Mouse (Mus musculus): Measurements from ENCODE around the gene Olfr332. TPM values are rescaled to one million over a fixed set of nuclear protein-coding genes. Genes with fewer than 3 reads are reported as not detected.
"Not testable (repeated sequence)": the region's sequence is repeated elsewhere in the genome, so short reads cannot be mapped to it uniquely, and the experiment has no call there.

Gene Olfr332
- polyA plus RNA-seq (2015; fragmentation: Nextera tagmentation; extraction: Ambion mirVana) = not detected in 2 replicates

DNA sequence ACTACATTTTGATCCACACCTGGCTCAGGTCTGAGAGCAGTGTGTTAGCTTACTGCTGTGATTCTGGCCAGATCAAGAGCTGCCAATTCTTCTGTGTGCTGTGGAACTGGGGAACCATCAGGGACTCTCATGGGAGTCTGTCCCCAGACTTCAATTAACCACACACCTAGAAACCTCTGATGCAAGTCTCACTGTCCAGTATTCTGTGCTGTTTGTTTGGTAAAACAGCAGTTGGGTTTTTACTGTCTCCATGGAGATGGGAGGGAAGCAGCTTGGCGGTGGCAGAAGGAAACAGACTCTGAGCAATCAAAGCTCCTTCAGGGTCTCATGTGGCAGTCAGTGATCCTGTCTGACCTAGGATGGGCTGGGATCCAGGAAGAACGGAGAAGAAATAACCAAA is at the start of gene Olfr332:
Gene Olfr332 (minus strand): TSS at position 101 of the 400 bp plus-strand sequence.
- Histone ChIP-seq H3K27me3 (replicated peaks; ENCODE audit: control insufficient read depth, insufficient read depth, low read length) (no peaks in the 10 kb centered on the region; the same call in 1 of the 2 replicates), H3K36me3 (ENCODE audit: control insufficient read depth, insufficient read depth, low read length) (no peaks in the 10 kb centered on the region), H3K27ac (ENCODE audit: low read length) (no peak within 1 kb of the TSS), H3K4me1 (ENCODE audit: control insufficient read depth, insufficient read depth, low read length) (no peaks in the 10 kb centered on the region), H3K9me3 (ENCODE audit: control insufficient read depth, low read length) (no peaks in the 10 kb centered on the region), H3K4me3 (ENCODE audit: low read length) (no peak within 1 kb of the TSS), H3K9ac (ENCODE audit: low read depth, low read length) (no peak within 1 kb of the TSS), H3K4me2 (ENCODE audit: low read depth, low read length) (no peak within 1 kb of the TSS)
- no peak for ATAC-seq
- 72% methylated on average over 2 of the region's 2 CpGs for WGBS

DNA sequence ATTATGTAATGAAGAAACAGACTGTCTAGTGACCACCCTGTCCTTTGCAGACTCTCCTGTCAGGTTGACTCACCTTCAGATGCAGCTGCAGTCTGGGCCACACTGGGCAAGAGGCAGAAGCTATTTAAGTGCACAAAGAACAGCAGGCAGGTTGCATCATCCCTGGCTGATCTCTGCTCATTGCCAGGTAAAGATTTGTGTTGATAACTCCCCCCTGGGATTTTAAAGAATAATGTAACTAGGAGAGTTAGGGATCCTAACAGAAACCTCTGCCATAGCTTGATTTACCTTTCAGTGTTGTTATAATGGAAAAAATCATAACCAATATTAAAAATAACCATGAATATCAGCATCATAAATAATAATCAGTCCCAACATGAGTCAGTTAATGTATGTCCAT is 42.4 kb upstream of the Olfr332 start, which contains the start of gene Olfr330:
Gene Olfr330 (minus strand): TSS at position 101 of the 400 bp plus-strand sequence.
- not testable (repeated sequence) for H3K36me3 ChIP-seq (ENCODE audit: control insufficient read depth, insufficient read depth, low read length); H3K9ac ChIP-seq (ENCODE audit: low read depth, low read length)

DNA sequence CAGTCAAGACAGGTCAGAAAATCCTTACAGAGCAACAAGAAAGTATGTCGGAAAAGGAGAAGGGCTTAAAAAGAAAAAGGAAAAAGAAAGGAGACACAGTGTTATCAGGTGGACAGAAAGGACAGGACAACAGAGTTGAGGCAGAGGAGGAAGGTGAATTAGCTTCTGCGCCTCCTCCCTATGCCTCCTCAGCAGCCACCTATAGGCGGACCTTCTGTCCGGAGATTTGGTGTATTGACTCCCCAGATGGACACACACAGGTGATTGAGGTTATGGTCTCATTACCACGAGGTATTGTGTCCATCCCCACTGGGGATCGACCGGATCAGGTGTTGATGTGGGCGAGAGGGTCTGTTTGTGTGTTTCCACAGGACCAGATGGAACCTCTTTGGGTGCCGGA is 27.4 kb upstream of the Olfr332 start:
- not testable (repeated sequence) for H3K4me3 ChIP-seq (ENCODE audit: low read length); ATAC-seq; H3K27ac ChIP-seq (ENCODE audit: low read length); H3K9me3 ChIP-seq (ENCODE audit: control insufficient read depth, low read length); H3K9ac ChIP-seq (ENCODE audit: low read depth, low read length); H3K4me1 ChIP-seq (ENCODE audit: control insufficient read depth, insufficient read depth, low read length); H3K4me2 ChIP-seq (ENCODE audit: low read depth, low read length); H3K27me3 ChIP-seq (replicated peaks; ENCODE audit: control insufficient read depth, insufficient read depth, low read length); H3K36me3 ChIP-seq (ENCODE audit: control insufficient read depth, insufficient read depth, low read length)
- WGBS = 87% methylated on average over 6 of the region's 9 CpGs

More for the DNA sequence above, 42.4 kb upstream of the Olfr332 start, which contains the start of gene Olfr330:
- not testable (repeated sequence) for H3K27me3 ChIP-seq (replicated peaks; ENCODE audit: control insufficient read depth, insufficient read depth, low read length); ATAC-seq; H3K4me1 ChIP-seq (ENCODE audit: control insufficient read depth, insufficient read depth, low read length); H3K27ac ChIP-seq (ENCODE audit: low read length); H3K4me2 ChIP-seq (ENCODE audit: low read depth, low read length); H3K9me3 ChIP-seq (ENCODE audit: control insufficient read depth, low read length); H3K4me3 ChIP-seq (ENCODE audit: low read length)

DNA sequence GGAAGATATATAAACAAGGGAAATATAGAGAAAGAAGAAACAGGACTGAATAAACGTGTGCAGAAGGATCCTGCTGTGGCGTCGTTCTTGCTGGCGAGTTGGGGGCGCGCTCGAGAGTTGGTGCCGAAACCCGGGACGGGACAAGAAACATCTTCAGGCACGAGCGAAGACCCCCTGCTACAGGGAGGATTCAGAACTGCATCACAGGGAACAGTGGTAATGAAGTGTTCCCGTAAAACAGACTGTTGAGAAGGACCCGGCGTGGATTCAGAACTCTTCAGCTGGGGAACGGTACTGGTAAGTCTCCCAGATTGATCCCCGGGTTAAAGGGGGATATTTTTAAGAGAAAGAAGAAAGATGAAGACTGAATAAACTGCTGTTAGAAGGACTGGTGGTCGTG is 26.6 kb upstream of the Olfr332 start:
- H3K36me3 ChIP-seq (ENCODE audit: control insufficient read depth, insufficient read depth, low read length); ATAC-seq: not testable (repeated sequence)
- 92% methylated on average over 17 of the region's 18 CpGs for WGBS

DNA sequence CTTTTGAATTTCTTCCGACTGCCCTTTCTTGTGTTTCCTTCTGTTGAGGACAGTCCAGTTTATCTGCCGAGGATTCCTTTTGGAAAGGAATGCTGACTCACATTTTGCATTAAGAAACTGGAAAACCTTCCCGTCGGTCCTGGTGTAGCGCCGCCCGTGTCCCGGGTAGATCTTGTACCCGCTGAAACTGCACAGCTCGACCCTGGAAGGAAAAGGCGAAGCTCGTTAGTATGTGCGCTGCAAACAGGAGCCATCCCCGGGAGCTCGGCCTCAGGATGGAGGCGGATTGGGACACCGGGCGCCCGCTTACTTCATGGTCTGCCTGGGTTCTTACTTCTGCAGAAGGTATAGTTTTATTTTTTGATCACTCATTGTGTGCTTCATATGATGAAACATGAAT is 16.7 kb upstream of the Olfr332 start:
- not testable (repeated sequence) for H3K9ac ChIP-seq (ENCODE audit: low read depth, low read length); ATAC-seq; H3K9me3 ChIP-seq (ENCODE audit: control insufficient read depth, low read length); H3K27ac ChIP-seq (ENCODE audit: low read length); H3K4me3 ChIP-seq (ENCODE audit: low read length); H3K4me2 ChIP-seq (ENCODE audit: low read depth, low read length); H3K27me3 ChIP-seq (replicated peaks; ENCODE audit: control insufficient read depth, insufficient read depth, low read length); H3K4me1 ChIP-seq (ENCODE audit: control insufficient read depth, insufficient read depth, low read length); H3K36me3 ChIP-seq (ENCODE audit: control insufficient read depth, insufficient read depth, low read length)
- 85% methylated on average over 19 of the region's 19 CpGs for WGBS

More for the DNA sequence above, 26.6 kb upstream of the Olfr332 start:
- H3K9ac ChIP-seq (ENCODE audit: low read depth, low read length); H3K27ac ChIP-seq (ENCODE audit: low read length); H3K4me1 ChIP-seq (ENCODE audit: control insufficient read depth, insufficient read depth, low read length); H3K4me3 ChIP-seq (ENCODE audit: low read length); H3K4me2 ChIP-seq (ENCODE audit: low read depth, low read length); H3K27me3 ChIP-seq (replicated peaks; ENCODE audit: control insufficient read depth, insufficient read depth, low read length); H3K9me3 ChIP-seq (ENCODE audit: control insufficient read depth, low read length): not testable (repeated sequence)

DNA sequence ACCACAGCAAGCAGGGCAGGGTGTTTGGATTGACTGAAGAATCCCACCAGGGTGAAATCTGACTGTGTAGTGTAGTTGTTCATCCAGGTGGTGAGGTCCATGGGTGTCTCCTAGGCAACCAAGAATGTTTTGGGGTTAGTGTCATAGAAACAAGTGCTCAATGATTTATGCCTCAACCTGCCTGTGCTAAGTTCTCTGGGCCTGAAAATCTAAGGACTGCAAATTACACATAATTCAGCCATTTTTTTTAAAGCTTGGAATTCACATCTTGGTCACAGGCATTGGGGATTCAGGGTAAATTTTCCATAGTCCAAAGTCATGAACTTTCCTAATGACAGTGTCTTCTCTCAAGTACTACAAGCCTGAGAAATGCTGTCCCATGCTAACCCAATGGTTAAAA is 10.1 kb upstream of the Olfr332 start, which contains the start of gene Olfr331:
Gene Olfr331 (minus strand): TSS at position 101 of the 400 bp plus-strand sequence.
- not testable (repeated sequence) for H3K27me3 ChIP-seq (replicated peaks; ENCODE audit: control insufficient read depth, insufficient read depth, low read length); H3K36me3 ChIP-seq (ENCODE audit: control insufficient read depth, insufficient read depth, low read length); H3K9me3 ChIP-seq (ENCODE audit: control insufficient read depth, low read length); H3K4me1 ChIP-seq (ENCODE audit: control insufficient read depth, insufficient read depth, low read length); H3K4me3 ChIP-seq (ENCODE audit: low read length); ATAC-seq; H3K27ac ChIP-seq (ENCODE audit: low read length); H3K9ac ChIP-seq (ENCODE audit: low read depth, low read length); H3K4me2 ChIP-seq (ENCODE audit: low read depth, low read length)

DNA sequence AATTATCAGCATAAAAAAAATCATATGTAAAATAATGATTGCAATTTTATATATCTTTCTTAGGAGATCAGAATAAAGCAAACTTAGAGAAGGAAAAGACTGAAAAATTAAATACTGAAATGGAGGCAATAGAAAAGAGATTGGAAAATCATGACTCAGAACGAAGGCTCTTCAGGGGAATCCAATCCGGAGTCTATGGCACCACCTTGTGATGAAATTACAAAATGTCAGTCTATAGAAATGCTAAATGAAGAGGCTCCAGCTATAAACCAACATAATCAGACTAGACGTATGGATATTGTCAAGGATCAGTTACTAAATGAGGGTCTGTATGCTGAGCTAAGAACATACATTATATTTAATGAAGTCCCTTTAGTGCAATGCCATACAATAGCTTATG is 6.9 kb upstream of the Olfr332 start:
- Histone ChIP-seq H3K36me3 (ENCODE audit: control insufficient read depth, insufficient read depth, low read length) (no peaks in the 10 kb centered on the region), H3K4me2 (ENCODE audit: low read depth, low read length) (no peak overlapping the region), H3K9me3 (ENCODE audit: control insufficient read depth, low read length) (no peaks in the 10 kb centered on the region), H3K9ac (ENCODE audit: low read depth, low read length) (no peak overlapping the region), H3K27me3 (replicated peaks; ENCODE audit: control insufficient read depth, insufficient read depth, low read length) (0 out of 2 replicates have a peak, but pooled peaks cover 3% of the 10 kb centered on the region), H3K27ac (ENCODE audit: low read length) (no peak overlapping the region), H3K4me1 (ENCODE audit: control insufficient read depth, insufficient read depth, low read length) (no peaks in the 10 kb centered on the region), H3K4me3 (ENCODE audit: low read length) (no peak overlapping the region)
- 37% methylated on average over 3 of the region's 3 CpGs for WGBS
- ATAC-seq = no peak

DNA sequence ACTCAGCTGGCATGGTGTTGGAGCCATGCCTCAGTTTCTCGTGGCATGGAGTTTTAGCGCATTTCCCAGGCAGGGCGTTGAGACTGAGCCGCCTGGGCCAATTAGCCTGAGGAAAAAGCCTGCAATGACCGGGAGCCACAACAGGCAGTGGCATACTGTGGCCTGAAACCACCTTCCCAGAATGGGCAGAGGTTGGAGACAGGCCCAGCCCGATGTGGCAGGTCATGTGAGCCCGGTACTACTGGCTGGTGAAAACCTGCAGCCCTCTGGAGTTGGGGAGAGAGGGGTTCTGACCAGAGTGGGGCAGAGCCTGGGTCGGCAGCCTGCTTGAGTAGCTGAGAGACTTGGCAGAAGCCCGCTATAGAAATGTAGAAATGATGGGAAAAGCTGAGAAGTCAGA is 6.4 kb upstream of the Olfr332 start:
- H3K4me3 ChIP-seq (ENCODE audit: low read length) = no peak overlapping the region
- no peak overlapping the region for H3K9ac ChIP-seq (ENCODE audit: low read depth, low read length)
- WGBS = 85% methylated on average over 9 of the region's 9 CpGs
- H3K4me1 ChIP-seq (ENCODE audit: control insufficient read depth, insufficient read depth, low read length) = no peaks in the 10 kb centered on the region
- no peak overlapping the region for H3K27ac ChIP-seq (ENCODE audit: low read length)
- no peaks in the 10 kb centered on the region for H3K36me3 ChIP-seq (ENCODE audit: control insufficient read depth, insufficient read depth, low read length)
- H3K27me3 ChIP-seq (replicated peaks; ENCODE audit: control insufficient read depth, insufficient read depth, low read length) = 0 out of 2 replicates have a peak, but pooled peaks cover 3% of the 10 kb centered on the region
- H3K4me2 ChIP-seq (ENCODE audit: low read depth, low read length) = no peak overlapping the region
- no peaks in the 10 kb centered on the region for H3K9me3 ChIP-seq (ENCODE audit: control insufficient read depth, low read length)
- no peak for ATAC-seq

DNA sequence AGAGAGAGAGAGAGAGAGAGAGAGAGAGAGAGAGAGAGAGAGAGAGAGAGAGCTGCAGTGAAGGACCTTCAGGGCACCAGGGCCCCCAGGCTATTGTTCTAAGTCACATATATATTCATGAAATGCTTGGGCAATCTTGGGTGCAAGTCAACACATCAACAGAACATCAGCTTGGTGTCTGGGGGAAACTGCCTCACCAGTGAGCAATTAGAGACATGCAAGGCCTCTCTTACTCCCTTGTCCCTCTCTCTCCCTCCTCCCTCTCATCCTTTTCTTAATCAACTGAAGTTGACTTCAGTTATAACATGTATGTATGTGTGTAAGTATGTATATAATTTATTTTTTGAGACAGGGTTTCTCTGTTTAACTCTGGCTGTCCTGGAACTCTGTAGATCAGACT is 30.2 kb downstream of the Olfr332 start, which contains the start of gene Olfr30:
Gene Olfr30 (minus strand): TSS at position 101 of the 400 bp plus-strand sequence.
- no peaks in the 10 kb centered on the region for H3K36me3 ChIP-seq (ENCODE audit: control insufficient read depth, insufficient read depth, low read length)
- H3K9me3 ChIP-seq (ENCODE audit: control insufficient read depth, low read length) = no peaks in the 10 kb centered on the region
- 0 out of 2 replicates have a peak, but pooled peaks cover 3% of the 10 kb centered on the region for H3K27me3 ChIP-seq (replicated peaks; ENCODE audit: control insufficient read depth, insufficient read depth, low read length)
- H3K4me3 ChIP-seq (ENCODE audit: low read length) = no peak within 1 kb of the TSS
- no peak within 1 kb of the TSS for H3K9ac ChIP-seq (ENCODE audit: low read depth, low read length)
- H3K4me1 ChIP-seq (ENCODE audit: control insufficient read depth, insufficient read depth, low read length) = no peaks in the 10 kb centered on the region
- no peak within 1 kb of the TSS for H3K4me2 ChIP-seq (ENCODE audit: low read depth, low read length)
- no peak within 1 kb of the TSS for H3K27ac ChIP-seq (ENCODE audit: low read length)
- no peak for ATAC-seq

DNA sequence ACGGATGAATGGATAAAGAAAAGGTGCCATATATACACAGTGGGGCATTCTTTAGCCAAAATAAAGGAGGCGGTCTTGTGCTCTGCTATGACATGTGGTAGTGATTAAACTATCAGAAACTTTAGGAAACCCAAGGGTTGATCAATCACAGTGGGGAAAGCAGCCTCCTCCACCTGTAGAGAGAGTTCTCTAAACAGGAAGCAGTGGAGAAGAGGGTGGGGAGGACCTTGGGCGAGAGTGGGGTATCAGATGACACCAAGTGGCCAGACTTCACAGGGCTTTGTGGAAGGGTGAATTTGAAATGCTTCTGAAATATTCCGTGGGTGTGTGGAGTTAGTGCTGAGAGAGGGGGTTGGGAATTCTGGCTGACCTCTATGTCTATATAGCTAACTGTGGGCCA is 38.8 kb downstream of the Olfr332 start:
- Histone ChIP-seq H3K4me3 (ENCODE audit: low read length) (no peak overlapping the region), H3K4me1 (ENCODE audit: control insufficient read depth, insufficient read depth, low read length) (no peaks in the 10 kb centered on the region), H3K9me3 (ENCODE audit: control insufficient read depth, low read length) (no peaks in the 10 kb centered on the region), H3K4me2 (ENCODE audit: low read depth, low read length) (no peak overlapping the region), H3K36me3 (ENCODE audit: control insufficient read depth, insufficient read depth, low read length) (no peaks in the 10 kb centered on the region), H3K27me3 (replicated peaks; ENCODE audit: control insufficient read depth, insufficient read depth, low read length) (no peaks in the 10 kb centered on the region), H3K27ac (ENCODE audit: low read length) (no peak overlapping the region), H3K9ac (ENCODE audit: low read depth, low read length) (no peak overlapping the region)
- WGBS = 58% methylated on average over 4 of the region's 4 CpGs
- no peak for ATAC-seq
